Mouse (Mus musculus): ENCODE data around the gene Krt79.

GRCm38 (mm10) chr15:101938600-101939308 is 1.4 kb downstream of the Krt79 start:
- TF ChIP-seq CTCF (conservative IDR thresholded peaks at IDR 0.05; ENCODE audit: low read length) = no peak
- TF ChIP-seq POU5F1 (IDR thresholded peaks at IDR 0.05; ENCODE audit: borderline replicate concordance, low read length) = no peak
